Mouse (Mus musculus): ENCODE measurements around the gene Hoxc10. TPM values are rescaled to one million over a fixed set of nuclear protein-coding genes. Genes with fewer than 3 reads are reported as not detected.
A peak's percentile ranks its signal among the peaks of the same experiment; 100 is the strongest.

Hoxc10 gene
- polyA plus RNA-seq, 1 experiment from 2014 or later: not detected

- DNase-seq (ENCODE audit: low spot score): no peak
Observed at GRCm38 (mm10) chr15:102967511-102968397, 1.2 kb downstream of the Hoxc10 start.

DNA sequence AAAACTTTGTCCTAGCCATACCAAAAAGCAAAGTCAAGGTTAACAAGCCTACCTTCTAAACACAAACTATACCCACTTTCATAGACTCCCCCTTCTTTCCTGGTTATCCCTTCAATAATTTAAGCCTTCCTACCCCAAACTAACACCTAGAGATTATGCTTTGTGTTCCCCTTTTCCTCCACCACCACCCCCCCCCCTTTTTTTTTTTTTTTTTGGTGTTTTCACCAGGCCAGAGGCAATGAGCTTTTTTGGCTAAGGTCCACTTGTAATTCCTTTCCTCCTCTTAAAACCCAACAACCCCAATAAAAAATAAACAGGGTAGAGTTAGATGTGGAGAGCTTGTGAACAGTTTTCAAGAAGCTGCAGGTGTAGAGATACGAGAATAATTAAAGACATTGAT, 2.7 kb downstream of the Hoxc10 start:
- no peak for DNase-seq (ENCODE audit: low spot score)

DNA sequence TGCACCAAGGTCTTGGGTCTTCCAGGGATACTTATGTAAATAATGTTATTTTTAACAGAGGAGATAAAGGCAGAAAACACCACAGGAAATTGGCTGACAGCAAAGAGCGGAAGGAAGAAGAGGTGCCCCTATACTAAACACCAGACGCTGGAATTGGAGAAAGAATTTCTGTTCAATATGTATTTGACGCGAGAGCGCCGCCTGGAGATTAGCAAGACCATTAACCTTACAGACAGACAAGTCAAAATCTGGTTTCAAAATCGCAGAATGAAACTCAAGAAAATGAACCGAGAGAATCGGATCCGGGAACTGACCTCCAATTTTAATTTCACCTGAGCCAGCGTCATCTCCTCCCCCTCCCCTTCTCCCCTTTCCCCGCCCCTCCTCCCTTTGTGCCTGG, 4.1 kb downstream of the Hoxc10 start:
- DNase-seq (ENCODE audit: low spot score): no peak

DNA sequence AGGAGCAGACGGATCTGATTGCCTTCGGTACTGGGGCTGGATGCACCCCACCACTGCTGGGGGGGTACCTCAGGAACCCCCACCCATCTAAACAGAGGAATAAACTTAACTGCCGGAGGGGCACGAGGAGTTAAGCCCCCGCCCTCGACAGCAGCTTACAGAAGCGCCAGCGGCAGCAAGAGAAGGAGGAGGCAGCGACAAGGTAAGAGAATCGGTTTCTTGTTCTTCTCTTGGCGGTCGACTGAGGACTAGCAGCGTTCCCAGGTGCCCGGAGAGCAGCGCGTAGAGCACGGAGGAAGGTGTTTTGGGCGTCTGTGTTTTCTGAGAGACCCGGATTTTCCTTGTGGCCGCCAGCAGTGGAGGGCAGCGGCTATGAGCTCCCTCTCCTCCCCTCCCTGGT, 5.7 kb downstream of the Hoxc10 start:
- no peak for DNase-seq (ENCODE audit: low spot score)

DNA sequence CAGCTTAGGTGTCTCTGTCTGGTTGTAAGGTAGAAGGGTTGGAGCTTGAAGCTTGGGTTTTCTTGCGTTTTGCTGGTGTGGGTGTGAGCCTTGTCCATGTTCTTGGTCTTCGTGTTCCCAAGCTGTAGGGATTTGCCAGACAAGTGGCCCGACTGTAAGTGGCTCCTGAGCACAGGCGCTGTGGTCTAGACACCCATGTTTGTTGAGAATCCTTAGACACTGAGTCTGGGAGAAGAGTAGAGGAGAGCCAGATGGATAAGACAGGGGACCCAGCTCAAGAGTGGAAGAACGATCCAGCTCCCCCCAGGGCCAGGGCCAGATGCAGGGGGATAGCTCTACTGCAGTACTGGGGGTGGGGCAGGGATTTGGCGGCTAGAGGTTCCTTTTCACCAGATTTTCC, 6.2 kb downstream of the Hoxc10 start:
- no peak for DNase-seq (ENCODE audit: low spot score)

DNA sequence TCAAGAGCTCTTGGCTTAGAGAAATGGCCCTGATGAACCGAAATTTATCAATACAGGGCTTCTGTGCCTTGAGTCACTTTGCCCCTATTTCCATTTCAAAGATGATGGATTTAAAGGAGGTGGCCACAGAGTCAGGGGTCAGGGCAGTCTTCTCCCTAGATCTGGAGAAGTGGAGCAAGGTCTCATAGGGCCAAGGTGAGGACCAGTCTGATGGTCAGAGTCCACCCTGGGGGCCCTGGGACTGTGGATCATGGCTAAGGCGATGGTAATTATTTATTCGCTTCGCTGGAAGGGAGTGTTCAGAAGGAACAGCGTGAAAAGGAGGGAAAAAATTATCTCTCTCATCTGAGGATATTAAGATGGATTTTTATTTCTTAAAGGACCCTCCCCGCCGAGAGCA, 8.4 kb downstream of the Hoxc10 start:
- DNase-seq (ENCODE audit: low spot score): no peak

- DNase-seq (ENCODE audit: low spot score): no peak
Observed at GRCm38 (mm10) chr15:102975688-102976111, 9.1 kb downstream of the Hoxc10 start.

DNA sequence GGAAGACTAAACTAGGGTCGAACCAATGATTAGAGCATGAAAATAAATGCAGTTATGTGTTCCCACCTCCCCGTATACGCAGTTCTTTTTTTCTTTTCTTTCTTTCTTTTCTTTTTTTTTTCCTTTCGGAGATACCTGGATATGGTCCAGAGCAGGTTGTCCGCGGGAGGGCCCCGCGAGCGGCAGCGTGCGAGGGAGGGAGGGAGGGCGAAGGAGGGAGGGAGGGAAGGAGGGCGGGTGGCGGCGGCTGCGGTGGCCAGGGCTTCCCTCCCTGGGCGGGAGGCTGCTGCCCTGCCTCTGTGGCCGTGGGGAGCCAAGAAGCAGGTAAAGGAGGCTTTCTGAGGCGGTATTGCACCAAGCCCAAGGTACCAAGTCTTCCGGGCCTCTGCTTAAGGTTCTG, 9.6 kb downstream of the Hoxc10 start, which contains the start of gene Hoxc9:
Gene Hoxc9 (plus strand): TSS at position 269 of the 400 bp plus-strand sequence.
- no peak for DNase-seq (ENCODE audit: low spot score)

DNA sequence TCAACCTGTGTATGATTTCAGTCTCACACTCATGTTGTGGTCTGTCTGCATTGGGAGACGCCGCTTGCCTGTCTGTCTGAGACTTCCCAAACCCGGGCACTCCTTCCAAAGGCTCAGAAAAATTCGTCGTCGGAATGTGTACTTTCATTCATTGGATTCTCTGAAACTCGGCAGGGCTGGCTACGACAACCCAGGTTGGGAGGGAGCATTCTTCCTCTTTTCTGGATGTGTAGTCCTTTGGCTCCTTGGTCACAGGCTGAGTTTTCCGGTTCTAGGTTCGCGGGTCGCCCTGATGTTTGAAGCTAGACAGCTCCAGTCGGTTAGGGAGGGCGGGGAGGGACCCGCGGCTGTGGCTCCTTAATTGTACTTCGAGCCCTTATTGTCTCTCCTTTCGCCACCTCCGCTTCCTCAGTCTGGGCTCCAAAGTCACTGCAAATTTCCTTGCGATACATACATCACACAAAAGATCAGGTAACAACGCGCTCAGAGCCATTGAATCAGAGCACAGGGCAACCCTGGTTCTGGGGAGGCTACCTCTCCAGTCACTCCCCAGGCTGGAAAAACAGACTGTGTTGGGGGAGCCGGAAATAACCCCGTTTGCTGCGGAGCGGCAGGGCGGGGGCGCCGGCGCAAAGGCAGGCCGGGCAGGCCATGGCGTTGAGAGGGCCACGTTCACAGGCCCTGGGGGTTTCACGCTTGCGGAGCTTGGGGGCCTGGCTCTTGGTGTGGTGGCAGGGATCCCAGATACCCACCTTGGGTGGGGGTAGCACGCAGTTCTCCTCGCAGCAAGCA, 10.2 kb downstream of the Hoxc10 start:
- DNase-seq (ENCODE audit: low spot score): no peak

- DNase-seq (ENCODE audit: low spot score): no peak
Observed at GRCm38 (mm10) chr15:102977423-102977974, 10.9 kb downstream of the Hoxc10 start.

DNA sequence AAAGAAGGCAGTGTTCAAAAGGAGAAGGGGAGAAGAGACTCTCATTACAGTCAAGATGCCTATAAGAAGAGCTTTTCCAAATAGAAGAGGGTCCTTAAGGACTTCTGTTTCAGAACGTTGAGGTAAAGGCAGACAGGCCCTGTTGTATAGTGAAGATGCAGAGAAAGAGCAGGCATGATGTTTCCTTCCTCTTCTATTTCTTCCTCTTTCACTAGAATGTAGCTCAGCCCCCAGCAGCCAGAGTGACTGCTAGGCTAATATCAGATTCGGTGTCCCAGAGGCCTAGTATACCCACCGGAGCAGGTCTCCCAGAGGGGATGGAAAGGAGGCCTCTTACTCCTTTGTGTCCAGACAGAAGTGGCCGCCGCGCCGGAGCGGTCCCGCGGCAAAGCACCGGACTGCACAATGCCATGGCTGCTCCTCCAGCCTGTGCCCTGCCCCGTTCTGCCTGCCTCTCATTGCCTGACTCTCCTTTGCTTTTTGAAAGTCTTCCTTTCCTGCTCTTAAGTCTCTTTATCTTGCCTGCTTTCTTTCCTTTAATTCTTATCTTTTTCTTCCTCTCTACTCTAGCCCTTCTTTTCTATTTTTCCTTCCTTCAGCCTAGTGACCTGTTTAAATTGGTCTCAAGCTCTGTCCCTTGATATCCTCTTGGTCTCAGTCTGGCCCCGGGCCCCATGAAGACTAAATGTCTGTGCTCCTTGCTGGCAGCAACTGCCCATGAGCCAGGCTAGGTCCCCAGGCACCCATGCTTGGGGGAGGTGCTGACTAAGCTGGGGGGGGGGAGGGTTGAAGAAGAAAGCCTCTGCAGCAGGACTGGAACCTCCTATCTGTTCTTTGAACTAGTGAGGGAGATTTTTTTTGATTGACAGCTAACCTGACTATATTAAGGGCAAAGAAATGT, 12.3 kb downstream of the Hoxc10 start:
- DNase-seq (ENCODE audit: low spot score): no peak

GRCm38 (mm10) chr15:102979936-102980335, 13.3 kb downstream of the Hoxc10 start:
- DNase-seq (ENCODE audit: low spot score): no peak

GRCm38 (mm10) chr15:102980352-102980751, 13.8 kb downstream of the Hoxc10 start:
- no peak for DNase-seq (ENCODE audit: low spot score)

DNA sequence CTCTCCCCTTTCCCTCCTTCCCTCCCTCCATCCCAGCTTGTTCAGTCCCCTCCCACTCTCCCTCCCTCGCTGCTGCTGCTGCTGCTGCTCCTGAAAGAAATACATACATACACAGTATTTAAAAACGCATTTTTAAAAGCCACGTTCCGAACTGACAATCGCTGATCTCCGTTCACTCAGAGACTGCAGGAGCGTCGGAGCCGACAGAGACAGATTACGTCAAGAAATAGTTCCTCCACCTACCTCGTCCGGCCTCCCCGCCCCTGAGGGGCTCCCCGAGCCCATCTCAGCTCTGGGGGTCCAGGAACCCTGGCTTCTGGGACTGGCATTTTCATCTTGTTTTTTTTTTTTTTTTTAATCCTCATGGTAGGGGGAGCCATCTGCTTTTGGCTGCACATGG, 14.3 kb downstream of the Hoxc10 start:
- no peak for DNase-seq (ENCODE audit: low spot score)

- no peak for DNase-seq (ENCODE audit: low spot score)
Observed at GRCm38 (mm10) chr15:102981379-102982288, 15.0 kb downstream of the Hoxc10 start.

DNA sequence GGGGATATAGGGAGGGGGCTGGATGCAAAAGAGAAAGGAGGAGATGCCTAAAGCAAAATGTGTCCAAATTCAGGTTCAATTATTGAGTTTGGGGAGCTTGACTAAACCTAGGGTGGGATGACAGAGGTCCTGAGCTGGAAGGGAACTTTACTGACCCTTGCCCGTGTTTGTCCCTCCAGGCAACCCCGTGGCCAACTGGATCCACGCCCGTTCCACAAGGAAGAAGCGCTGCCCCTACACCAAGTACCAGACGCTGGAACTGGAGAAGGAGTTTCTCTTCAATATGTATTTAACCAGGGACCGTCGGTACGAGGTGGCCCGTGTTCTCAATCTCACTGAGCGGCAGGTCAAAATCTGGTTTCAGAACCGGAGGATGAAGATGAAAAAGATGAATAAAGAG, 17.1 kb downstream of the Hoxc10 start:
- no peak for DNase-seq (ENCODE audit: low spot score)

DNA sequence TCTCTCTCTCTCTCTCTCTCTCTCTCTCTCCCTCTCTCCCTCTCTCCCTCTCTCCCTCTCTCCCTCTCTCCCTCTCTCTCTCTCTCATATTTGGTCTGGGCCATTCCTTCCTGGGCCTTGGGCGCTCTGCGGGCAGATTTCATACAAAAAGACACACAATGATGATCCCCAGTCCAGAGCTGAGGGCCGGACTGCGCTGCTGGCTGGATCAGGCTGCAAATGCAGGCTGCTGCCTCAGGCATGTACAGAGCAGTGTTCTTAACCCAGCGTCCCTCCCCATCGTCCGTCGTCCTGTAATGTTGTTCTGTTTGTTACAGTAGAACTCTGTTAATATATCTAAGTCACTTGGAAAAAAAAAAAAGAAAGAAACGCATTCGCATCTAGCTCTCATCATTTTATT, 17.9 kb downstream of the Hoxc10 start:
- DNase-seq (ENCODE audit: low spot score): no peak

DNA sequence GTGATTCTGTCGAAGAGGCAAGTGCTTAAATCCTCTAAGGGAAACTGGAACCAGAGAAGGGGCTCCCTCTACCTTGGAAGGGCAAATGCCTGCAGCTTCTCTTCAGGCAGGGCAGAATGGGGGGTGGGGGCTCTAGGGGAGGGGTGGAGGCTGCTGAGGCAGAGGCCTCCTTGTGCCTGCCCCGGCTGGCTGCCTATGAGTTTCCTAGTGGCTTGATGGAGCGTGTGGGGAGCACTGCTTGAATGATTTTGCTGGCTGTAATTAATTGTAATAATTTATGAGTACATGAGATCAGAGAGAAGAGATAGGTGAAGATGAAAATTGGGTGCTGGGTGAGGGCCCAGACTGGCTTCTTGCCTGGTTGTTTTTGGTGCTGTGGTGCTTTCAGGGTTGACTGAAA, 18.3 kb downstream of the Hoxc10 start:
- no peak for DNase-seq (ENCODE audit: low spot score)

DNA sequence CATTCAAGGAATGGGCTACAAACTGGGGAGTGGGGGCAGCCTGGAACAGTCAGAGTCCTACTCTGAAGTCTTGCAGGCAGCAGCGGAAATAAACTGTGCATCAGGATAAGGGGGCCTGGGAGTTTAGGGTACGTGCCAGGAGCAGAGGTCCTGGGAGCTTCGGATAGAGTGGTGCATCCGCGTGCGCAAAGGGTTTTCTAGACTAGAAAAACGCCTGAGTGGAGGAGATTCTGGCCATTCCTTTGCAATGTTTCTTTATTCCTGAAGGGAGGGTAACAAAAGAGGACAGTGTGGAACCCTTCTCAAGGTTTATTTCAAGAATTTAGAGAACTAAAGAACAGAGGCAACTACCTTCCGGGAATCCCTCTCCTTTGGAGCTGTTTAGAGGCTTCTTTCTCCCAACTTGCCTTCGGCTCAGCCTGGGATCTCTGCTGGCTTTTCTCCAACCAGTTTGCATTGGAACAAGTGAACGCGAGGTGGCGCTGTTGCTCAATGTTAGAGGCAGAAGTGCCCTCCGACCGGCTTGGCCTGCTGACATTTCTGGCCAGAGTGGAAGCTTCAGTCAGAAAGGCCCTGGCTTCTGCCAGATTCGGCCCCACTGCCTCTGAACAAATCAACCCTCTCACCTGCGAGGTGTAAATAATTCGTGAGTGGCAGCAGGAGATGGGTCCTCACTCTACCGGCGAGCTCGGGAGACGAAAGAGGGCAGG, 20.7 kb downstream of the Hoxc10 start:
- peak; percentile 79 for DNase-seq (ENCODE audit: low spot score)
